Mouse (Mus musculus): ENCODE results near the gene Foxp4. TPM values are rescaled to one million over a fixed set of nuclear protein-coding genes. Genes with fewer than 3 reads are reported as not detected.
A peak's percentile ranks its signal among the peaks of the same experiment; 100 is the strongest.

The Foxp4 gene
- polyA plus RNA-seq, 1 experiment from 2014 or later = 20.3 TPM

DNA sequence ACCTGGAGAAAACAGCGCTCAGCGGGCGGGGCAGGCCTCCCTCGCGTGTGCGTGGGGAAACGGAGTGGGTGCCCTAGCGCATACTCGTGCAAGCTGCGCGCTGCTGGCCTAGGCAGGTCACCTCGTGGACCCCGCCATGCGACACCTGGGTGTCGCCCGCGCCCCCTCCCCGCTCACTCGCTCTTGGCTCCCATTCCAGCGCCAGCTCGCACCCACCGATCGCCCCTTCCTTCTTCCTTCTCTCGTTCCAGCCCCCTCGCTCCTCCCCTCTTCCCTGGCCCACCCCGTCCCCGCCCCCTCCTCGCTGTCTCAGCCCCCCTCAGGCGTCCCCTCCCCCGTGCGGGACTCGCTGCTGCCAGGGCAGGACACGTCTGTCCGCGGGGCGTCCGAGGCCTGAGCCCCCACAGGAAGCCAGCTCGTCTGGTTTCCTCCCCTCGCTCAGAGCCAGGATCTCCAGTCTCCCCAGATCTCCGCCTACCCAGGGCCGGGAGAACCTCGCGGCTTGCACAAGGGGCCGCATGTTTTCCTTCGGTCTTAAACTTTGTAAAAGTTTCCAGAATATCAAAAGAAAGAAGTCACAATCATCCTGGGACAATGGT lies 91.3 kb downstream of the Foxp4 start:
- Histone ChIP-seq H3K27me3 (replicated peaks; ENCODE audit: control insufficient read depth, insufficient read depth, low read length) (peaks cover 37% of the 10 kb centered on the region), H3K4me1 (ENCODE audit: control insufficient read depth, insufficient read depth, low read length) (peaks cover 2% of the 10 kb centered on the region; the same call in 1 of the 2 replicates), H3K4me2 (ENCODE audit: low read length) (peak overlapping the region; percentile 97), H3K9ac (ENCODE audit: low read length) (peak overlapping the region; percentile 65), H3K9me3 (replicated peaks; ENCODE audit: control insufficient read depth, low read length) (no peaks in the 10 kb centered on the region), H3K4me3 (ENCODE audit: low read depth, low read length) (peak overlapping the region; percentile 44), H3K27ac (ENCODE audit: low read depth, low read length) (no peak overlapping the region), H3K36me3 (ENCODE audit: control insufficient read depth, insufficient read depth, low read length) (no peaks in the 10 kb centered on the region)
- 0% methylated on average over 30 of the region's 45 CpGs for WGBS
- DNase-seq (ENCODE audit: low spot score) = peak; percentile 53
- ATAC-seq = peak; percentile 59

DNA sequence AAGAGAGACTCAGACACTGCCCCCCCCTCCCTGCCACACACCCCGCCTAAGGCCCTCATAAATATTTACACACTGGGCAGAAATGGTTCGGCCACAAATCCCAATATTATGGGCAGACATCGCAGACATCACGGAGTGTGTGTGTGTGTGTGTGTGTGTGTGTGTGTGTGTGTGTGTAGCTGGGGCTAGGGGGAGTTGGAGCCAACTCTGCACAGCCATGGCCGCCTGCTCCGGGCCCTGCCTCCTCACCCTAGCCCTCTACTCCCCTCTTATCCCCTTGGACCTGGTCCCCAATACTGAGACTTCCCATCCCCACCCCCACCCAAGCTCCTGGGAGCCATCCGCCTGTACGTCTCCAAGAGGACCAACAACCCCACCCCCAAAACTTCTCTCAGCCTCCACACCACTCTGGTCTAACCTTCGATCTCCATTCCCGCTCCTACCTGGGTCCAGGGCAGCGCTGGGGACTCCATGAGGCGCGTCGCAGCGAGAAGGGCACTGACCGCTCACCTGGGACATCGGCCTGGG lies 91.9 kb downstream of the Foxp4 start:
- Histone ChIP-seq H3K4me3 (ENCODE audit: low read depth, low read length) (peak overlapping the region; percentile 44), H3K4me2 (ENCODE audit: low read length) (peak overlapping the region; percentile 97), H3K9me3 (replicated peaks; ENCODE audit: control insufficient read depth, low read length) (no peaks in the 10 kb centered on the region), H3K36me3 (ENCODE audit: control insufficient read depth, insufficient read depth, low read length) (no peaks in the 10 kb centered on the region), H3K27ac (ENCODE audit: low read depth, low read length) (no peak overlapping the region), H3K27me3 (replicated peaks; ENCODE audit: control insufficient read depth, insufficient read depth, low read length) (peaks cover 33% of the 10 kb centered on the region), H3K4me1 (ENCODE audit: control insufficient read depth, insufficient read depth, low read length) (peaks cover 2% of the 10 kb centered on the region; the same call in 1 of the 2 replicates), H3K9ac (ENCODE audit: low read length) (peak overlapping the region; percentile 65)
- WGBS = 4% methylated on average over 17 of the region's 17 CpGs
- ATAC-seq (peak; percentile 44), DNase-seq (ENCODE audit: low spot score) (no peak)

DNA sequence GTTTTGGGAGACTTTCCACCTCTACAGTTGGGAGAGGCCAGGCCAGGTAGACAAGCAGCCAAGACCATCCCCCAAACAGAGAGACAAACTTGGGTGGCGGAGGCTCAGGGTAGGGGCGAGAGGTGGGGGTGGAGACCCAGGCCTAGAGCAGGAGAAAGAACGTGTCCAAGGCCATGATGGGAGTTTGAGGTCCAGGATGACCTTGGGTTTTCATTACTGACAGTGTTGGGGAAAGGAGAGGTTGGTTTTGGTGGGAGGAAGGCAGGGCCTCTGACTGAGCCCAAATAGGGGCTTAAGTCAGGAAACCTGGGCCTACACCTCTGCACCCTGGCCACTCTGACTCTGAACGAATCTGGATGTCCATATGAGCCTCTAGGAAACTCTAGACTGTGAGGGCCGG lies 92.7 kb downstream of the Foxp4 start:
- Histone ChIP-seq H3K27ac (ENCODE audit: low read depth, low read length) (no peak overlapping the region), H3K36me3 (ENCODE audit: control insufficient read depth, insufficient read depth, low read length) (no peaks in the 10 kb centered on the region), H3K4me1 (ENCODE audit: control insufficient read depth, insufficient read depth, low read length) (peaks cover 2% of the 10 kb centered on the region; the same call in 1 of the 2 replicates), H3K9ac (ENCODE audit: low read length) (no peak overlapping the region), H3K9me3 (replicated peaks; ENCODE audit: control insufficient read depth, low read length) (no peaks in the 10 kb centered on the region), H3K4me3 (ENCODE audit: low read depth, low read length) (no peak overlapping the region; the same call in 1 of the 2 replicates), H3K27me3 (replicated peaks; ENCODE audit: control insufficient read depth, insufficient read depth, low read length) (peaks cover 33% of the 10 kb centered on the region), H3K4me2 (ENCODE audit: low read length) (peak overlapping the region; percentile 97; the same call in 1 of the 2 replicates)
- 54% methylated on average over 5 of the region's 5 CpGs for WGBS
- ATAC-seq (no peak), DNase-seq (ENCODE audit: low spot score) (no peak)

DNA sequence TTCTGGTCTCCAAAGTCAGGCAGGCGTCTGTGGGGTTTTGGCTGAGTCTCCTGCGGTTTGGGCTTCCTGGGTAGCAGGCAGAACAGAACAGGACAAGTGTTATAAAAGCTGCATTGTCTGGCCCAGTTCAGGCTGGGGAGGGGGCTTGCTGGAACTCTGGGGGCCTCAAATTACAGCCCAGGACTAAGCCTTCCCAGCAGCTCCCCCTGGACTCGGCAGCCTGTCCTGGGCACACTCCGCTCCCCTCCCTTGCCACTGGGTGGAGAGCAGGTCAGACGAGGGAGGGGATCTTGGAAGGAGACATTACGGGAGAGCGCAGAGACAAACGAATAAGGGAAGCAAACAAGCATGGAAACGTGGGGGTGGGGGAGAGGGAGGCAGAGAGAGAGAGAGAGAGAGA lies 93.3 kb downstream of the Foxp4 start:
- ATAC-seq (no peak), DNase-seq (ENCODE audit: low spot score) (no peak)
- Histone ChIP-seq H3K27ac (ENCODE audit: low read depth, low read length) (no peak overlapping the region), H3K4me1 (ENCODE audit: control insufficient read depth, insufficient read depth, low read length) (peaks cover 2% of the 10 kb centered on the region; the same call in 1 of the 2 replicates), H3K36me3 (ENCODE audit: control insufficient read depth, insufficient read depth, low read length) (no peaks in the 10 kb centered on the region), H3K9ac (ENCODE audit: low read length) (no peak overlapping the region), H3K9me3 (replicated peaks; ENCODE audit: control insufficient read depth, low read length) (no peaks in the 10 kb centered on the region), H3K27me3 (replicated peaks; ENCODE audit: control insufficient read depth, insufficient read depth, low read length) (peaks cover 33% of the 10 kb centered on the region), H3K4me3 (ENCODE audit: low read depth, low read length) (no peak overlapping the region), H3K4me2 (ENCODE audit: low read length) (0 out of 2 replicates have a peak overlapping the region, but pooled peaks have one; percentile 97)
- WGBS = 7% methylated on average over 9 of the region's 9 CpGs

DNA sequence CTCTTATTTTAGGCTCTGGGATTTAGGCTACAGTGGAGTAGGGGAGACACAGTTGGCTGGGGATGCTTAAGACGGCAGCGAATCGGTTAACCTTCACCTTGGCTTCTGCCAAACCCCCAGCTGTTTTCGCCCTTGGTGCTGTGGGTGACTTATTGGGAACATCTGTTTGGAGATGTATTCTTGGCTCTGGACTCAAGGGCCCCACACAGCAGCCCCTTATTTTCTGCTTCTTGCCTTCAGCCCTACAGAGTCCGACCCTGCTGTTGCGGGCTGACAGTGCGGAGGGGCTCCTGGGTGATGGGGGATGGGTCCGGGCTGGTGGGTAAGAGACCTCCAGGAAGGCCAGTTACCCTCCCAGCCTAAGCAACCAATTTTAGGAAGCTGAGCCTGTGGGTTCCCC lies 103.1 kb downstream of the Foxp4 start:
- WGBS = 69% methylated on average over 8 of the region's 8 CpGs
- H3K4me3 ChIP-seq (ENCODE audit: low read depth, low read length) = no peak overlapping the region

DNA sequence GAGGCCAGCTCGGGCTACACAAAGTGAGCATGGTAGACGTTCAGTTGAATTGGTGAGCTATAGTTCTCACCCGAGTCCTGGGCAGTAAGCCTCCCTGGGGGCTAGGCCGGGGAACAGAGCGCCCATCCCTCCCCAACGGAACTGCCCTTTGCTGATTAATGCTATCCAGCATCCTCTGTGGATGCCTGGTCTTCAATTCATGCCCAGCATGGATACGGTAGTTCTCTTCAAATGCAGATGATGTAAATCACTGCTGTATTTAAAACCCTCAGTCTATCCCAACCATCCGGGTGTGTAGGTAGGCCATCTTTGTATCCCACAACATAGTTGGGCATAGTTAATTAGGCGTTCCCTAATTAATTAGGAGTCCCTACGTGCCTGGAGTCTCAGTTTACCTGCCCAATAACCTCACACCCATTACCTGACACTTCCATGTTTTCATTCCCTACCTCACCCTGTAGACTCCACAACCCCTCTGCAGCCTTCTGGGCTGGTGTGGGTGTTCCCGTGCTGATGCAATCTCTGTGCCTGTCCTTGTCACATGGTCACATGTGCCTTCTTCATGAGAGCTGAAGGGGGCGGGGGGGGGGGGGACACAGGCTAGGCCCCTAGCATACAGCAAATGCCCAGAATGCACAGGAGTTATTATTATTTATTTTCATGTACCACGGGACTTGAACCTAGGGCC lies 106.3 kb downstream of the Foxp4 start:
- no peak overlapping the region for H3K9ac ChIP-seq (ENCODE audit: low read length)
- ATAC-seq (no peak), DNase-seq (ENCODE audit: low spot score) (no peak)
- no peaks in the 10 kb centered on the region; the same call in 1 of the 2 replicates for H3K4me1 ChIP-seq (ENCODE audit: control insufficient read depth, insufficient read depth, low read length)
- H3K27me3 ChIP-seq (replicated peaks; ENCODE audit: control insufficient read depth, insufficient read depth, low read length) = no peaks in the 10 kb centered on the region
- H3K36me3 ChIP-seq (ENCODE audit: control insufficient read depth, insufficient read depth, low read length) = no peaks in the 10 kb centered on the region
- H3K4me2 ChIP-seq (ENCODE audit: low read length) = no peak overlapping the region
- 66% methylated on average over 13 of the region's 13 CpGs for WGBS
- no peaks in the 10 kb centered on the region for H3K9me3 ChIP-seq (replicated peaks; ENCODE audit: control insufficient read depth, low read length)
- H3K27ac ChIP-seq (ENCODE audit: low read depth, low read length) = no peak overlapping the region
- no peak overlapping the region for H3K4me3 ChIP-seq (ENCODE audit: low read depth, low read length)

More for the DNA sequence above, 103.1 kb downstream of the Foxp4 start:
- ATAC-seq (no peak), DNase-seq (ENCODE audit: low spot score) (no peak)
- H3K27ac ChIP-seq (ENCODE audit: low read depth, low read length) = no peak overlapping the region
- H3K4me2 ChIP-seq (ENCODE audit: low read length) = no peak overlapping the region
- H3K36me3 ChIP-seq (ENCODE audit: control insufficient read depth, insufficient read depth, low read length) = no peaks in the 10 kb centered on the region
- H3K27me3 ChIP-seq (replicated peaks; ENCODE audit: control insufficient read depth, insufficient read depth, low read length) = no peaks in the 10 kb centered on the region
- H3K9me3 ChIP-seq (replicated peaks; ENCODE audit: control insufficient read depth, low read length) = no peaks in the 10 kb centered on the region
- H3K4me1 ChIP-seq (ENCODE audit: control insufficient read depth, insufficient read depth, low read length) = no peaks in the 10 kb centered on the region
- no peak overlapping the region for H3K9ac ChIP-seq (ENCODE audit: low read length)

Other genes with a start within 250 kb of the Foxp4 start
- gene Tomm6, start 236.3 kb downstream of the Foxp4 start, polyA plus RNA-seq (2014; fragmentation: Nextera tagmentation; extraction: Ambion mirVana) = 309 and 324 TPM in 2 replicates
- 16.1 and 17.4 TPM in 2 replicates for gene Frs3, start 235.6 kb downstream of the Foxp4 start, polyA plus RNA-seq (2014; fragmentation: Nextera tagmentation; extraction: Ambion mirVana)
- 4.7 and 4.8 TPM in 2 replicates for gene Gm21981, start 230.2 kb downstream of the Foxp4 start, polyA plus RNA-seq (2014; fragmentation: Nextera tagmentation; extraction: Ambion mirVana)
- gene Prickle4, start 229.9 kb downstream of the Foxp4 start, polyA plus RNA-seq (2014; fragmentation: Nextera tagmentation; extraction: Ambion mirVana) = 0.42 and 0.62 TPM in 2 replicates
- not detected in 2 replicates for gene Pgc, start 197.8 kb downstream of the Foxp4 start, polyA plus RNA-seq (2014; fragmentation: Nextera tagmentation; extraction: Ambion mirVana)
- gene Tfeb, start 187.6 kb downstream of the Foxp4 start, polyA plus RNA-seq (2014; fragmentation: Nextera tagmentation; extraction: Ambion mirVana) = 2.2 and 2.4 TPM in 2 replicates
- 10.4 and 12.4 TPM in 2 replicates for gene Mdfi, start 90.0 kb downstream of the Foxp4 start, polyA plus RNA-seq (2014; fragmentation: Nextera tagmentation; extraction: Ambion mirVana)
- not detected in 2 replicates for gene 1700122O11Rik, start 113.6 kb upstream of the Foxp4 start, polyA plus RNA-seq (2014; fragmentation: Nextera tagmentation; extraction: Ambion mirVana)
- not detected in 2 replicates for gene 1700067P10Rik, start 164.7 kb upstream of the Foxp4 start, polyA plus RNA-seq (2014; fragmentation: Nextera tagmentation; extraction: Ambion mirVana)
- not detected in 2 replicates for gene 9830107B12Rik, start 221.6 kb upstream of the Foxp4 start, polyA plus RNA-seq (2014; fragmentation: Nextera tagmentation; extraction: Ambion mirVana)
- not detected in 2 replicates for gene A530064D06Rik, start 242.6 kb upstream of the Foxp4 start, polyA plus RNA-seq (2014; fragmentation: Nextera tagmentation; extraction: Ambion mirVana)